Mouse (Mus musculus) heart, postnatal 10 days (tissue): Measurements from ENCODE around the gene Adrm1. TPM values are rescaled to one million over a fixed set of nuclear protein-coding genes. Genes with fewer than 3 reads are reported as not detected.

Experiments used
- DNase-seq, 2 experiments: peaks; one replicate each; pipeline ENCODE4 v3.0.0; 2021
- intact Hi-C: fragments of 180-260 bp; cut with DNase I; formaldehyde crosslinking; loops from one replicate; pipeline ENCODE4 v1.15.1; 2025
- total RNA-seq, 2 experiments: library from RNA; stranded (reverse); gene quantifications; 2 replicates each; pipeline ENCODE4 v1.2.3; 2021

Adrm1 gene
- total RNA-seq, 2 experiments from 2014 or later: 94.1 to 99.3 TPM

DNA sequence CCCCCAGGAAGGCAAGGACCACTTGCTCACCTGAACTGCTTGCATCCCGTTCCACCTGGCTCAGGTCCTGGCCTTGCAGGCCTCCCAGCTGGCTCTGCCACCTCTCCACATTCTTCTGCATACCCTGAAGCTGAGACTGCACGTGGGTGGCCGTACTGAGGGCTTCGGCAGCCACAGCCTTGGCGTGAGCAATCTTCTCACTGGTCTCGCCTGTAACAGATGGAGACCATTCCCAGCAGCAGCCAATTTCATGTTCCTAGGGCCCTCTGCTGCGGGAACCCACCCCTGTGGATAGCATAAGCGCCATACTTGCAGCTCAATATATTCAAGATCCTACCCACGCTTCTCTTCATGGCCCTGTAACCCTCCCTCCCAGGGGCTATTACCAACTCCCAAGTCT lies 10.3 kb downstream of the Adrm1 start:
- intact Hi-C loops: no loop called here

GRCm38 (mm10) chr2:180184011-180184751 lies 12.9 kb downstream of the Adrm1 start:
- DNase-seq: no peak
- intact Hi-C loops: no loop called here

More for the DNA sequence above, 10.3 kb downstream of the Adrm1 start:
- no peak for DNase-seq

DNA sequence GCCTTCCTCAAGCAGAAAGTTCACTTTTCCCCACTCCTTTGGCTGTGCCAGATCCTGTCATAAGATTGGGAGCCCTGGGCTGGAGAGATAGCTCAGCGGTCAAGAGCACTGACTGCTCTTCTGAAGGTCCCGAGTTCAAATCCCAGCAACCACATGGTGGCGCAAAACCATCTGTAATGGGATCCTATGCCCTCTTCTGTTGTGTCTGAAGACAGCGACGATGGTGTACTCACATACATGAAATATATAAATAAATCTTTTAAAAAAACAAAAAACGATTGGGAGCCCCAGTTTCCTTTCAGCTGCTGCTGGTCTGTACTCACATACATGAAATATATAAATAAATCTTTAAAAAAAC lies 13.4 kb downstream of the Adrm1 start:
- DNase-seq: no peak
- intact Hi-C loops: no loop called here

- intact Hi-C loops: no loop called here
- no peak for DNase-seq
These were observed 14.4 kb downstream of the Adrm1 start for GRCm38 (mm10) chr2:180185686-180186085.

- no peak for DNase-seq
- intact Hi-C loops: no loop called here
These were observed 16.1 kb downstream of the Adrm1 start for GRCm38 (mm10) chr2:180187362-180187761.

GRCm38 (mm10) chr2:180196610-180197322 lies 25.5 kb downstream of the Adrm1 start:
- DNase-seq: no peak
- intact Hi-C loops: no loop called here

GRCm38 (mm10) chr2:180197323-180198037 lies 26.2 kb downstream of the Adrm1 start:
- intact Hi-C loops: no loop called here
- DNase-seq: no peak

GRCm38 (mm10) chr2:180198782-180199181 lies 27.5 kb downstream of the Adrm1 start:
- no peak for DNase-seq
- intact Hi-C loops: no loop called here

DNA sequence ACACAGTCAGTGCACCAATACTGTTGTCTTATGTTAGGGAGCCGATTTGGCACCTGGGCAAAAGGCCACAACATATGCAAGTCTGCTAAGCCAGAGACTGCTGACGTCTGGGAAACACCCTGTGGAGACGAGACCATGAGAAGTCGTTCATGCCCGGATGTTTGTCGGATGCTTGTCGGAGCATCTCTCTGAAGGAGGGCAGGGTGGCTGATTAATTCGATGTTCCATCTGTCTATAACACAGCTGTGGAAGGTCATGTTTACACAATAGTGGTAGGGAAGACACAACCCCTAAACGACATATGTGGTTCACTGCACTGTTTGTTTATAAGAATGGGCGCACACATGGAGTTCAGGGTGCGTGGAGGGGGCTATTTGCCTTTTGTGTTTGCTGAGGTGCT lies 29.4 kb downstream of the Adrm1 start:
- intact Hi-C loops: no loop called here
- DNase-seq: no peak

DNA sequence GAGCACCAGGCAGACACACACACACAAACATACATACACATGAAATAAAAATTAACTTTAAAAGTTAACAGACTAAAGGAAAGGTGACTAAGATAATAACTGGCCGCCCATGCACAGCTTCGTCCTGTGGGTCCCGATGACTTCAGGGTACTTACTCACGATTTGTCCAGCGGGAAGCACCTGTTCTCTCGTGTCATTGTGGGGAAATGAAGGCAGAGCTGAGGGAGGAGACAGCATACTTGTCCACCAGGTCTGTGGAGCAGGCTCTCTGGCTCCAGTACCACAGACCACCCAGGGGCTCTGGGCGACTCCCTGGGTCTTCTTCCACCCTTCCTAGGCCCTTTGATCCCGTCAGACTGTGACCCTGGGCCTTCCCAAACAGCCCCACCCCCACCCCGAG lies 30.0 kb downstream of the Adrm1 start:
- DNase-seq: no peak
- intact Hi-C loops: no loop called here

GRCm38 (mm10) chr2:180202263-180202662 lies 31.0 kb downstream of the Adrm1 start:
- no peak for DNase-seq
- intact Hi-C loops: no loop called here

DNA sequence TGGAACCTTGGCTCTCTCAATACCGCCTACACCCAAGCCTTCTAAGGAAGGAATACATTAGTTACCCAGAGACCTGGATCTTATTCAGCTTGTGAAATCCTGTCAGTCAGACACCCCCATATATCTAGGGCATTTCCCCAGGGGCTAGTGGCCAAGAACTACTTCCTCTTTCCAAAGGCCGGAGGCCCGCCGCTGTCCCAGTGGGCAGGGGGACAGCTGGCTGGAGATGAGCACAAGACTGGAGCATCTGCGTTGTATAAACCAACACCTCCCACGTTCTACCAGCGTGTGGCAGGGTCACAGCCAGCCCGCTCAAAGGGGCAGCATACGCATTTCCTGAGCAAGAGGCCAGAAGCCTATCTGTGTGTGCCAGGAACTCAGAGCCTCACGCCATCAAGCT lies 31.5 kb downstream of the Adrm1 start:
- no peak for DNase-seq

GRCm38 (mm10) chr2:180204501-180204900 lies 33.2 kb downstream of the Adrm1 start:
- DNase-seq: no peak
- intact Hi-C loops: no loop called here

More for the DNA sequence above, 31.5 kb downstream of the Adrm1 start:
- intact Hi-C loops: no loop called here

- DNase-seq: no peak
- intact Hi-C loops: no loop called here
These were observed 34.0 kb downstream of the Adrm1 start for GRCm38 (mm10) chr2:180205083-180205955.

GRCm38 (mm10) chr2:180205956-180206280 lies 34.6 kb downstream of the Adrm1 start:
- peak; percentile 37 to 67 for DNase-seq
- intact Hi-C loops: no loop called here

- intact Hi-C loops: loop anchor here (1.0 to 2.0 kb wide), 2 partner anchors 19 to 43 kb away; no protein-coding TSS in a partner anchor
- peak; percentile 80 for DNase-seq
These were observed 36.6 kb downstream of the Adrm1 start for GRCm38 (mm10) chr2:180207840-180208239.

GRCm38 (mm10) chr2:180208976-180209375 lies 37.7 kb downstream of the Adrm1 start:
- intact Hi-C loops: loop anchor here (1.0 to 2.0 kb wide), 2 partner anchors 18 to 42 kb away; no protein-coding TSS in a partner anchor
- DNase-seq: no peak

DNA sequence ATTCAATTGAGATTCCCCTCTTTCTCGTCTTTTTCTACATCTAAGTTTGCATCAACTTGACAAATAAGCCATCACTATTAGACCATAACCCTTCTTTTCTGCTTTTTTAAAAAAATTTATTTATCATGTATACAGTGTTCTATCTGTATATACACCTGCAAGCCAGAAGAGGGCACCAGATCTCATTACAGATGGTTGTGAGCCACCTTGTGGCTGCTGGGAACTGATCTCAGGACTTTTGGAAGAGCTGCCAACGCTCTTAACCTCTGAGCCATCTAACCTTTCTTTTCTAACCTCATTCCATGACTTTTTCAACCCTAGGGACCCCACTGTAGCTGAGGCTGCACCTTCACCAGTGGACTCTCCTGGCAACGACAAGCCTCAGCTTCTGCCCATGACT lies 41.0 kb downstream of the Adrm1 start:
- intact Hi-C loops: no loop called here
- DNase-seq: no peak

DNA sequence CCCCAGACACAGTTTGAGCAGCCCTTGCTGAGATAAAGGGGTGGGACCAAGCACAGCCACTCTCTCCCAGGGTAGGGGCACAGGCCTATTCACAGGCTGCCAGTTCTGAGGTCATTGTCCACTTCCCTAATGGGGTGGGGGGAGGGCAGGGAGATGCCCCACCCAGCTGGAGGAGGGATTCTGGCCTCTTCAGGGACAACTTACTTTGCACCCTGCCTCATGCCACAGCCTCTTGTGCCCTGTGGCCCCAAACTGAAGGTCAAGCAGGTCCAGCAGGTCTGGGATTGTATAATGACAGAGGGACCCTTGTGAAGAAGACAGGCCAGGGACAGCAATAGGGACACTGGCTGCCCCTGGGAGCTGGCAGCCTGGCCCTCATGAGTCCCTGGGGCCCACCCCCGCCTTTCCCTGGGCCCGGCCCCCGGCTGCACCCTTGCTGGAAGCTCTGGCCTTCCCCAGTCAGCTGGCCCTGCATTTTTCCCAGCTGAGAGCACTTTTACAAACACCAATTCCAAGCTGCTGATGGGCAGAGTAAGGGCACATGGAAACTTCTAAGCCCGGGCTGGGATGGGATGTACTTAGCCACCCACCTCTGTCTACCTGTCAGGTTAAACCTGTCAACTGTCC lies 43.2 kb downstream of the Adrm1 start:
- intact Hi-C loops: no loop called here
- DNase-seq: no peak

DNA sequence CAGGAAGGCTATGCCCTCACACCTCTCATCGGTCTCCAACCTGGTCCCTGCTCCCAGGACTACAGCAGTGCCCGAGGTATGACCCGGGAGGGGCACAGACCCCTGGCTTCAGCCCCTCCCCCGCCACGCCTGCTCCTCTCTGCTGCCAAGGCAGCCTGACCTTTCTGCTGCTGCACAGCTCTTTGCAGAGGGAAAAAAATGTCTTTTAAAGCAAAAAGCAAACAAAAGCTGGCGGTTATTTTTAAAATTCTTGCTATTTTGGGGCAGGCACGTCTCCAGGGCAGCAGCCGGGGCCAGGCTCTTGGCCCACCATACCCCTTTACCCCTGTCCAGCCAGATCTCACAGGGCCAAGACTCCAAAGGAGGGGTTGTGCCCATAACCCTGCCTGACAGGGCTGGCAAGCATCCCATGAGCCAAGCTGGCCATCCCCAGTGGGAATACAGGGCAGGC lies 43.8 kb downstream of the Adrm1 start:
- intact Hi-C loops: no loop called here
- peak; percentile 42 to 43 for DNase-seq
